Mouse (Mus musculus) heart, adult 11 months (tissue): ENCODE measurements around the gene Epha2.

Experiments
- DNase-seq: peaks from one replicate; pipeline ENCODE4 v3.0.0; 2022

The Epha2 gene

DNA sequence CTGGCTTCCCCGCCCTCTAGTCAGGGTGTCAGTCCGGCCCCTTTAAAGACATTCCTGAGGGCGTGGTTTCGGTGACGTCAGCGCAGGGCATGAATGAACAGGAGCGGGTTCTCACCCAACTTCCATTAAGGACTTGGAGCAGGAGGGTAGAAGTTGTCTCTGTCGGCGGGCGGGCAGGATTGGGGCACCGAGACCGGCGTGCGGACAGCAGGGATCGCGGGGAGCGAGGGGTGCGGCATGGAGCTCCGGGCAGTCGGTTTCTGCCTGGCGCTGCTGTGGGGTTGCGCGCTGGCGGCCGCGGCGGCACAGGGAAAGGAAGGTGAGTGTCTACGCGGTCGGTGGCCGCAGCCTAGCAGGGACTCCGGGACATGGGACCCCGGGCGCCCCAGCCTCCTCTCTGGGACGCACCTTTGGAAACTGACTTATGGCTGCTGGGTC is at the start of gene Epha2:
Gene Epha2, plus strand, starts transcription at position 125 of the 438 bp plus-strand sequence.
- DNase-seq, result peak; percentile 100

DNA sequence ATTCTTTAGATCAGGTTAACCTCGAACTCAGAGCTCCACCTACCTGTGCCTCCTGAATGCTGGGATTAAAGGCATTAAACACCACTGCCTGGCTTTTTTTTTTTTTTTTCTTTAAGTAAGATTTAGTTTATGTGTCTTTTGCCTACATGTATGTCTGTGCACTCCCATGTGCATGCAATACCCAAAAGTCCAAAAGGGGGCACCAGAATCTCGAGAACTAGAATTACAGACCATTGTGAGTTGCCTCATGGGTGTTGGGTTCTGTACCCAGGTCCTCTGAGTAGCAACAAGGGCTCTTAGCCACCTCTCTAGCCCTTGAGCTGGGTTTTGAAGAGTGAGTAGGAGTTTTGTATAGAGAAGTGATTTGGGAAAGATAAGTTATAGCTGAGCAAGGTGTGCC is 48.4 kb upstream of the Epha2 start:
- DNase-seq, result no peak

DNA sequence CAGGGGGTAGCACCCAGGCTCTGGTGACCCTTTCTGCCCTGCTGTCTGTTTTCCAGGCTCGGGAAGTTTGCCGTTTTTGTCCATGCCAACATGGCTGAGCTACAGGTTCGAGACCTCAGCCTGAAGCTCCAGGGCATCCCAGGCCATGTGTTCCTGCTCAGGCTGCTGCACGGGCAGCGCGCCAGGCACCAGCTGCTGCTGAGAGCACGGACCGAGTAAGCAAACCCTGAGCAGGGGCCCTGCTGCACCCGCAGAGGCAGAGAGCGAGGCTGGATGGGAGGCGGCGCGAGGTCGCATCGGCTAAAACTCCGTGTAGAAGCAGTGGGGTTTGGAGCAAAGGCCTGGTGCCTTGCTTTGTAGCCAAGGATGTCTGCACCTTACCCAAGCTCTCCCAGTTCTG is 46.8 kb upstream of the Epha2 start:
- DNase-seq, result peak; percentile 98

DNA sequence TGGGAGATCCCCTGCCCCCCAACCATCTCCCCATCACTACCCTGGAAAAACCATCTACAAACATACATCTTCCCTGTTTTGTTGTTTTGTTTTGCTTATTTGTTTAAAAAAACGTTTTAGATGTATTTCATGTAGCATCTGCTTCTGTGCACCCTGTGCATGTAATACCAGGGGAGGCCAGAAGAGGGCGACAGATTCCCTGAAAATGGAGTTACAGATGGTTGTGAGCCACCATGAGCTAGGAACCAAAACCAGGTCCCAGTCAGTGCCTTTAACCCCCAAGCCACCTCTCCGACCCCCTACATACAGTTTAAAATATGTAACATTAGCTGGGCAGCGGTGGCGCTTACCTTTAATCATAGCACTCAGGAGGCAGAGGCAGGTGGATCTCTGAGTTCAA is 43.6 kb upstream of the Epha2 start:
- no peak for DNase-seq

DNA sequence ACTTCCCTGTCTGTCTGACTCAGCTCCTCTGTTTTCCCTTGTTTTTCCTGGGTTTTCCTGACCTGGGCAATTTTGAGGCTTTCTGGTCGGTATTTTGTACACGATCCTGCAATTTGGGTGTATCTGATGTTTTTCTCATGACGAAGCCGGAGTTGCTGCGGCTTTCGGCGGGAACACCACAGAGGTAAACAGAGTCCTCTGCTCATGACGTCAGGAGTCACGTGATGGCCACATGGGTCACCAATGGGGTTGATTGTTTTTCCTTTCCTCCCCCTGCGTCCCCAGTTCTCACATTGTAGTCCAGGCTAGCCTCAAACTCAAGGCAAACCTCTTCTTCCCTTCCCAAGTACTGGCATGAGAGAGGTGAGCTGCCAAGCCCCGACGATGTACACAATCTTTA is 41.6 kb upstream of the Epha2 start:
- DNase-seq, result no peak

DNA sequence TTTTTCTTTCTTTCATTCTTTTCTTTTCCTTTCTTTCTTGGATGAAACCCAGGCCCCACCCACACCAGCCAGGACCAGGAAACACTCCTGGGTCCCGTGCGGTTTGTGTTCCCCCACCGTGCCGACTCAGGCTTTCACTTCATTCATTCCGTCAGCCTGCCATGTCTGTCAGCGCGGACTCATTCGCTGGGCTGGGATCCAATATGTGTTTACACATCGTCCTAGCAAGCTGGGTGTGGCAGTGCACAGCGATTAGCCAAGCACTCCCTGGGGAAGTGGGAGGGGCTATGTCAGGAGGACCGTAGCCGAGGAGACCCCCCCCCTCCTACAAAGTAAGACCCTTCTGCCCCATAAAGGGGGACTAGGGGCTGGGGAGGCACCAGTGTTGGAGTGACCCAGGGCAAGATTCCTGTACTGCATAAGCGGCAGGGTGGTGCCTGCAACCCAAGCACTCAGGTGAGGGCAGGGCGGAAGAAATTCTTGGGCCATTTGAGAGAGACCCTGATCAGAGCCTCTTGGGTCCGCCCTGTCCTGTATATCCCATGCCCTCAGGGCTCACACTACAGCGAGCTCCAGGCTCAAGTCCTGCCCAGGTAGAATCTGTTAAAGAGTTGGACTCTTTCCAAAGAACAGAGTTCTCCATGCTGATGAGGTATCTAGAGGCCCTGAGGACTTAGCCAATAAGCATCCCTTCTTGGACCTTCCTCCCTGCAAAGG is 40.9 kb upstream of the Epha2 start:
- peak; percentile 96 for DNase-seq

DNA sequence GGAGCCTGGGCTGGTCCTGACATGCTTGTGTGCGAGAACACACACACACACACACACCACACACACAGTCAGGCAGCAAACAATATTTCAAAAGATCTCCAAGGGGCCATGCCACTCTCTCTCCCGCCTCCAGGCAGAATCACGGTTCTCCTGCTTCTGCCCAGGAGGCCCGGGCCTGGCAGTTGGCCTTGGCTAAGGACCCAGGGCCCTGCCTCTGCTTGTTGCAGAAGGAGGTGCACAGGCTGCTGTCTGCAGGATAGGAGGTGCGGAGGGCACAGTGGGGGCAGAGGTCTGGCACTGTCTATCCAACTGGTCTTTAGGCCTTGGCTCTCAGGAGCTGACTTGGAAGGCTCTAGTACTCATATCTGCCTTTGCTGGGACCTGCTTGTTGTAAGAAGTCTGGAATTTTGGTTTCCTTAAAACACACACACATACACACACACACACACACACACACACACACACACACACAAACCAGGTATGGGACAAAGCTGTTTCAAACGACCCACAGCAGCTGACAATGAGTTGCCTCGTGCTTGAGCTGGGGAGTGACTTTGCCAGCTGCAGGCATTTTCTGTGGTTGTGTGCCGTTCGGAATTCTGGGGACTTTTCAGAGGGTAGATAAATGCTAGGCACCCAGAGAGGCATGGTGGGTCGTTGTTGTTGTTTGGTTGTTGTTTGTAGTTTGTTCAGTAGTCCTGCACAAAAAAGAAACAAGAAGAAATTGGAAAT is 38.0 kb upstream of the Epha2 start:
- DNase-seq, result no peak

DNA sequence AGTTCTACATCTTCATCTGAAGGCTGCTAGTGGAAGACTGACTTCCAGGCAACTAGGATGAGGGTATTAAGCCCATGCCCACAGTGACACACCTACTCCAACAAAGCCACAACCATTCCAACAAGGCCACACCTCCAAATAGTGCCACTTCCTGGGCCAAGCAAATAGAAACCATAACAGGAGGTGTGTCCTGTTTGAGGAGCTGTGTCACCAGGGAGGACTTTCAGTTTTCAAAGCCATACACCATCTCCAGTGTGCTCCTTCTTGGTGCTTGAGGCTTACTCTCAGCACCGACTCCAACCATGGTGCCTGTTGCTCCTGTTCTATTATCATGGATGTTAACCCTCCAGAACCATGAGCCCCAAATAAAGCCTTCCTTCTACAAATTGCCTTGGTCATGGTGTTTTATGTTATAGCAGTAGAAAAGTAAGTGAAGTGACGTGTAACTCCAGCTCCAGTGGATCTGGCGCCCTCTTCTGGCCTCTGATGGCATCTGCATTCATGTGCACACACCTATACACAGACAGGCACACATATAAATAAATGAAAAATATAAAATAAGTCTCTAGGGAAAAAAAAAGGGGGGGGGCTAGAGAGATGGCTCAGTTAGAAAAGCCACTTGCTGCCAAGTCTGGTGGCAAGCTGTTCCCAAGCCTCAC is 34.9 kb upstream of the Epha2 start:
- no peak for DNase-seq

DNA sequence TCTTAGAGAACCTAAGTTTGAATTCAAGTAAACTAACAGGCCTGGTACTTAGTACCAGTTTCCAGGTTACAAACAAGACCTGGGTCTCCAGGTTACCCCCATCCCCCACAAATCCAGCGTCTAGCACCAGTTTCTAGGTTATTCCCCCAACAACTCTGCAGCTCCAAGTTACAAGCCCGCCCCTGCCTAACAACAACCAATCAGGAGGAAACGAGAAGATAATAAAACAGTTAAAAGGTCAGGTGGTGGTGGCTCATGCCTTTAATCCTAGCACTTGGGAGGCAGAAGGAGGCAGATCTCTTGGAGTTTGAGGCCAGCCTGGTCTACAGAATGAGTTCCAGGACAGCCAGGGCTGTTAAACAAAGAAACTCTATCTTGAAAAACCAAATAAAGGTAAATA is 33.8 kb upstream of the Epha2 start:
- DNase-seq, result no peak

DNA sequence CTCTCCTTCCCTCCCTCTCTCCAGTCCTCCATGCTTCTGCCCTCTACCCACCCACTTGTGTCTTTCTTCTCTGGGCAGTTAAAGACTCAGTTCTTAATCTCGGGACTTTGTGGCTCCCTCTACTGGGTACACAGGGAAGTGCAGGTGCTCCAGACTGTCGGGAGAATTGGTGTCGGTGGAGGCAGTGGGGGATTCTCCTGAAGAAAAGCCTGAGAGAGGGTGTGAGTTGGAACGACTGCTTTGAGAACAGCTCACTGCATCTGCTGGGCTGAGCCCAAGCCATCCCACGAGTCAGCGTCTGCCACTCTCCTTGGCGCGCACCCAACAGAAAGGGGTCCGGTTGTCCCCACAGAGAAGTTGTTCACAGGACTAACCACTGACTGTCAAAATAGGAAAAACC is 33.2 kb upstream of the Epha2 start:
- peak; percentile 92 for DNase-seq

DNA sequence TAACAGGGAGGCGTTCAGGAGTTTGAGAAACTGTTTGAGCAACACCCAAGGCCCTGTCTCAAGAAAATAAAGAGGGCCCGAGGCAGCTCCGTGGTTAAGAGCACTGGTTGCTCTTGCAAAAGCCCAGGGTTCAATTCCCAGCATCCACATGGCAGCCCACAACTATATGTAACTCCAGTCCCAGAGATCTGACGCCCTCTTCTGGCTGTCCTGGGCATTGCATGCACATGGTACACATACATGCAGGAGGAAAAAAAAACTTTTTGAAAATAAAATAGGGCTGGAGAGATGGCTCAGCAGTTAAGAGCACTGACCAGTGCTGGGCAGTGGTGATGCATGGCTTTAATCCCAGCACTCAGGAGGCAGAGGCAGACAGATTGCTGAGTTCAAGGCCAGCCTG is 32.7 kb upstream of the Epha2 start:
- DNase-seq, result no peak

DNA sequence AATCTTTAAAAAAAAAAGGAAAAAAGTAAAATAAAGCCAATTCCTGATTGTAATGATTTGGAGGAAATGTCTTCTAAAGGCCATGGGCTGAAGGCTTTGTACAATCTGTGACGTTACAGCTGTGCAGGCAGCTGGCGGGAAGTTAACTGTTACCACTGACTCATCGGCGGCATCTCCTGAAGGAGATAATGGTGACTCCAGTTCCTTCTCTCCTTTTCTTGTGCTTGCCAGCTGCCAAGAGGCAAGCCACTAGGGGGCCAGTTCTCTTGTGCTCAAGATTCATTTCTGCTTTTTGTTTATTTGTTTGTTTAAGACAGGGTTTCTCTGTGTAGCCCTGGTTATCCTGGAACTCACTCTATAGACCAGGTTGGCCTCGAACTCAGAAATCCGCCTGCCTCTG is 32.0 kb upstream of the Epha2 start:
- peak; percentile 89 for DNase-seq

DNA sequence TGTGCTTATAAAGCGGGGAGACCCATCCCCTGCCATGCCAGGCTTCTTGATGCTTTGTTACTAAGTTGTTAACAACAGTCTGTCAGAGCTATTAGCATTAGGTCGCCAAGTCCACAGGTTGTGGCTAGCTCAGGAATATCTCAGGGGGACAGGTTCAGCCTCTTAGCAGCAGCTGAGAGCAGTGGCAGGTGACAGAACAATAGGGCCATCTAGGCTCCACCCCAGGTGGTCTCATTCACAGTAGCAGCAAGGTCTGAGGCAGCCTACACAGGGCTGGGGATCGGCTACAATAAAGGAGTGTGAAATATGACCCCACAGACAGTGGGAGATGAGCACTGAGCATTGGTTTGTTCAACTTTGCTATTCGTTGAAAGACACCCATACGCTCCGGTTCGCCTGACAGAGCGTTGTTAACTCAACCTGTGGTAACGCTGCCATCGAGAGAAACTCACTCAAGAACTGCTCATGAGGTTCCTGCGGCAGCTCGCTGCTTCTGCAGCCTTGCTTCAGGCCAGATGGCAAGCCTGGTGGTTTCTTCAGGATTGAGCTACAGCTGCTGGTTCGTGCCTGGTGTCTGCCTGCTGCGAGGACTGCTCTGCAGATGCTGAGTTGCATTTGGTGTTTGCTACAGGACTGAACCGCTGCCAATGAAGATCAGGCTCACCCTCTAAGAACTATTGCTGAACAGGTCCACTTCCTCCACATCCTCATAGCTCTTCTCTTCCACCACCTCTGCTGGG is 30.7 kb upstream of the Epha2 start:
- no peak for DNase-seq

DNA sequence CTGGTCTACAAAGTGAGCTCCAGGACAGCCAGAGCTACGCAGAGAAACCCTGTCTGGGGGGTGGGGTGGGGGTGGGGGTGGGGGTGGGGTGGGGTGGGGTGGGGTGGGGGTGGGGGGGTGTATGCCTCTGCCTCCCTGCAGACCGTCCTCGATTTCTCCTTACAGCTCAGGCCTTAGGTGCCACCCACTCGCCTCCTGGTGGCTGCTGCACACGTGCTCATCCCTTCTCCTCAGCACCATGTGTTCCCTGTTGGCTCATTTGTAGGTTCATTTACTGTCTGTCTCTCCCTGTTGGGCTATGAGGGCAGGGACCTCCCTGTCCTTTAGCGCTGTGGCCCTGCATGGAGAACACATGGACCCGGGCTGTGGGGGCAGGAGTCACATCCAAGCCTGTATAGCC is 29.8 kb upstream of the Epha2 start:
- no peak for DNase-seq

DNA sequence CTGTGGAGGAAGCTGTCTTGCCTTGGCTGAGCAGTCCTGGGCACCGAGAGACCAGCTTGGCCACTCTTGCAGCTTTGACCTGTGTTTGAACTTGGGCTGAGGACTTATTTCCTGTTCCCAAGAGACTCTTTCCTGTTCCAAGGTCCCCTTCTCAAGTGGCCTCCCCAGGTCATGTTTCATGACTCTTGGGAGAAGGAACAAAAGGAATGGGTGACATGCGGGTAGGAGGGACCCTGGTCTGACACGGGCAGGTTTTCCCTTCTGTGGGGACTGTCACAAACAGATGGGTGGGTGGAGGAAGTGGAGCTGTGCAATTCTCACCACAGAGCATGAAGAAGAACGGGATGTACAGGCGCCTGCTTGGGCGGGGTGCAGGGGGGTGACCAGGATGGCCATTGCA is 29.3 kb upstream of the Epha2 start:
- DNase-seq, result peak; percentile 94

DNA sequence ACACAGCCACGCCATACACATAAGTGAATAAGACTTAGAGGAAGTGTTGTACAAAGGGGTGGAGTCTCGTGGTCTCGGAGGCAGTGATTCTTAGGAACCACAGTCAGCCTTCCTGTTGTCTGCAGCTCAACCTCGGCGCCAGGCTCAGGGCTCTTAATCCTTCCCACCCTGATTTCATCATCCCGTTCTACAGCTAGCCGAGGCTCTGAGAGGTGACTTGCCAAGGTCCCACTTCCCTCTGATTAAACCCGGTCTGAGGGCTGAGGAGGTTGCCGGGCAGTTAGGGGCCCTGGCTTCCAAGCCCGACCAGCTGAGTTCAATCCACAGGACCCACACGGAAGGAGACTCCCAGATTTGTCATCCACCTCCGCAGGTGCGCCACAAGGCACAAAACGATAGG is 28.2 kb upstream of the Epha2 start:
- peak; percentile 95 for DNase-seq

DNA sequence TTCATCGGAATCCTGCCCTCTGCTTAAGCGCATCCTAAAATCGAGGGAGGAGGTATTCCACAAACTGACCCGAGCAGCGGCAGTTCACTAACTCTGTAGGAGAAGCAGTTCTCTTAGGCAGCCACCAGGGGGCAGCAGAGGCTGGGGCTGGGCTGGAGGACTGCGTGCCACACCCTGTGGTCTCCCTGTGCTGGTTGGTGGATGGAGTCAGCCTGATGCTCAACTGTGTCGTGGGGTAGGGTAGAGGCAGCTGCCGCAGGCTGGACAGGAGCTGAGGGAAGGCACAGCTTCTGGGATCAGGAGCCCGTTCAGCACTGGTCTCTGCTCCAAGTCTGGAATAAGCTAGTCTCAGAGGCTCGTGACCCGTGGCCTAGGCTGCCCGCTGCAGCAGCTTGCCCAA is 27.7 kb upstream of the Epha2 start:
- DNase-seq, result peak; percentile 98

DNA sequence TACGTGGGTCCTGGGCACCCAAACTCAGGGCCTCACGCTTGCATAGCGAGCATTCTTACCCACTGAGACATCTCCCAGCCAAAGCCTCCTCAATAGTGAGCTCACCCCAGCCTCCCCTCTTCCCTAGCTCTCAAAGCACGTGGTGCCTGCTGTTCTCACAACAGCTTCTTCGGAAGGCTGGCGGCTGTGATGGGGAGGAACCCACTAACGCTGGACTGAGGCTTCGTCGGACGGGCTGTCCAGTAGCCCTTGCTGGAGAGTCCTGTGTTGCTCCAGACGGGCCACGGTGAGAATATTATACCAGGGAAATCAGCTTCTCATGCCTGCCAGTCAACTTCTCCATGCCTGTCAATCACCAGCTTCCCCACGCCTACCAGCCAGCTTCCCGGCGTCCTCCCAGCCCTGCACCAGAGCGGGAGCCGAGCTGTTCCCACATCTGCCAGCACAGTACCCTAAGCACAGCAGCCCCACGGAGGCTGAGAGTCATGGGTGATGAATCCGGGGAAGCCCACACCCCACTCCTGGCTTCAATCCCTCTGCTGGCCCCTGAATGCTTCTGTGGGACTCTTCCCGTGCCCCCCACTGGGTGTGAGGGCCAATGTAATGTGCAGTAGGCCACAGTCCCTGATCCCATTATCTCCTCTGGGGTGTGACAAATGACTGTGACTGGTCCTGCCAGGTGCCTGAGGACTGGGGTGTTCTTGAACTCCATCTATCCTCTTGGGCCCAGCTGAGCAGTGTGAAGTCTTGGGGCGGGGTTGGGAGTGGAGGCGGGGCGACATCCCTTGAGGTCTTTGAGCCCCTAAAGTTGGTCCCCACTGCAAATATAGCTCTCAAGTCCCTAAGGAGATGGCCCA is 26.3 kb upstream of the Epha2 start:
- DNase-seq, result no peak

DNA sequence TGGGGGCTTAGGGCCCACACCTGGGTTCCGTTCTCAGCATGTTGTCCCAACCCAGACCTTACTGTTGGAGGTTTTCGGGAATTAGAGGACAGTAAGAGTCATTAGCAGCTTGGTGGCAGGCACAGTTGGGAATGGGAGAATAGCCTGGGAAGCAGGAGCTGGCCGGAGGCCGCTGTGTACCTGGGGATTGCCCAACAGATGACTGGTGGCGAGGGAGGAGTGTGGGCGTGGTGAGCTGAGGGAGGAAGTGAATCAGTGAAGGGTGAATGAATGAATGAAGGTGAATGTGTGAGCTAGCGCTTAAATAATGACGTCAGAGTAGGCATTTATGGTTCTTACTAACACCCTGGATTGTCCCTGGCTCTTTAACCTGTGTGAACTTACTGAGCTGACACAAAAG is 23.9 kb upstream of the Epha2 start:
- DNase-seq, result no peak

DNA sequence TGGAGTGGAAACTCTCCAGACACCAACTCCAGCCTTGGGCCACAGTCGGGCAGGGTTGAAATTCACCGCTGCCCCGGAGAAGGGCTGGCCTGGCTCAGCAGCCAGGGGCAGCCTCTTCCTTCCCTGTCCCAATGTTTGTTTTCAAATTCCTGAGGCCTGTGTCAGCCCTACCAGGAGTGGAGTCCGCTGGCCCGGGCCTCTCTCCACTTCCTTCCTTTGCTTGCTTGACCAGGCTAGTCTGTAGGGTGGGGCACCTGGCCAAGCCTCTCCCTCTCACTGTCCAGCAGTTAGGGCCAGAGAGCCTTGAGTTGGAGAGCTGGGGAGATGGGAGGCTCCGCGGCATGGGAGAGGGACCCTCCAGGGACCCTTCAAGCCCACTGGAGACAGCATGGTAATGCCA is 22.9 kb upstream of the Epha2 start:
- peak; percentile 100 for DNase-seq

DNA sequence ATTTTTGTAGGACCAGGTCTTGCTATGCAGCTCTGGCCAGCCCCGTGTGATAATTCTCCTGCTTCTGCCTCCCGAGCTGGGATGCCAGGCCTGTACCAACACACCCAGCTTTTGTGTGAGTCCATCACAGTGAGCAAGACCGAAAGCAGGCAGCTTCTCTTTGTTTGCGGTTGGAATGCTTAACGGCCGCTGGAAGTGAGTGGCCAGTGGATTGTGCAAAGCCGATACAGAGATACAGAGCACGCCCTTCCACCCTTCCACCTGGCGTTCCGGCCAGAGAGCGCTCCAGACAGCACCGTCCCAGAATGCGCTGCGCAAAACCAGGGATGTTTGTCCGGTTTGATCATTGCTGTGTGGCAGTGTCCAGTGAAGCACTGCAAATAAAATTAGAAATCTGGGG is 21.7 kb upstream of the Epha2 start:
- peak; percentile 95 for DNase-seq

DNA sequence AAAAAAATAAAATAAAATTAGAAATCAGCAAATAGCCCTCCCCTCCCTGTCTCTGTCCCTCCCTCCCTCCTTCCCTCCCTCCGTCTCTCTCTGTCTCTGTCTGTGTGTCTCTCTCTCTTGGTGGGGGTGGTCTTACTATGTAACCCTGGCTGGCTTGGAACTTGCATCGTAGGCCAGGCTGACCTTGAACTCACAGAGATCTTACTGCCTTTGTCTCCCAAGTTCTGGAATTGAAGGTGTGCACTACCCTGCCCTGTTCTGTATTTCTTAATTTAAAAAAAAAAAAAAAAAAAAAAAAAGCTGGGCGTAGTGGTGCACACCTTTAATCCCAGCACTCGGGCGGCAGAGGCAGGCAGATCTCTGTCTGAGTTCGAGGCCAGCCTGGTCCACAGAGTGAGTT is 21.3 kb upstream of the Epha2 start:
- no peak for DNase-seq
